Mouse (Mus musculus) forebrain, postnatal 0 days (tissue): ENCODE measurements around the gene Usp36. TPM values are rescaled to one million over a fixed set of nuclear protein-coding genes. Genes with fewer than 3 reads are reported as not detected.

Source experiments
- ATAC-seq: fragments of 200-750 bp; cut with Nextera tagmentation; 2 replicates; pipeline ENCODE4 v1.8.0; 2017; ENCODE audit warnings: mild to moderate bottlenecking, moderate library complexity
- DNase-seq: peaks from one replicate; pipeline ENCODE4 v3.0.0-alpha.2; 2015
- H3K27ac ChIP-seq: fragments of 300-500 bp; sonication (generic); 2 replicates; pipeline ENCODE4 v1.5.1; 2014; ENCODE audit warnings: low read depth, mild to moderate bottlenecking, antibody characterized with exemption, low read length, moderate library complexity, mixed read lengths
- H3K27me3 ChIP-seq: fragments of 300-500 bp; sonication (generic); 2 replicates; pipeline ENCODE4 v1.6.1; 2014; ENCODE audit warnings: mild to moderate bottlenecking, low read length, mixed read lengths; ENCODE audit not compliant: insufficient read depth
- H3K36me3 ChIP-seq: fragments of 300-500 bp; sonication (generic); 2 replicates; pipeline ENCODE4 v1.6.1; 2014; ENCODE audit warnings: mild to moderate bottlenecking, moderate library complexity; ENCODE audit not compliant: insufficient read depth
- H3K4me1 ChIP-seq: fragments of 300-500 bp; sonication (generic); 2 replicates; pipeline ENCODE4 v1.6.1; 2014; ENCODE audit warnings: antibody characterized with exemption; ENCODE audit not compliant: insufficient read depth
- H3K4me2 ChIP-seq: fragments of 300-500 bp; sonication (generic); 2 replicates; pipeline ENCODE4 v1.6.1; 2014; ENCODE audit warnings: low read depth, mild to moderate bottlenecking, moderate library complexity
- H3K4me3 ChIP-seq: fragments of 300-500 bp; sonication (generic); 2 replicates; pipeline ENCODE4 v1.5.1; 2014; ENCODE audit warnings: low read depth, low read length, mixed read lengths
- H3K9ac ChIP-seq: fragments of 300-500 bp; sonication (generic); 2 replicates; pipeline ENCODE4 v1.6.1; 2014; ENCODE audit warnings: mild to moderate bottlenecking
- H3K9me3 ChIP-seq: fragments of 300-500 bp; sonication (generic); 2 replicates; pipeline ENCODE4 v1.6.1; 2016; ENCODE audit warnings: low read length
- CTCF ChIP-seq: sonication (generic); IDR thresholded peaks from 2 replicates; pipeline ENCODE4 v1.5.1; 2016; ENCODE audit warnings: antibody characterized with exemption, control low read depth, low read depth
- WGBS: fragments of 180-500 bp; shearing (Covaris S2); extraction: QIAGEN DNeasy Blood & Tissue Kit; methylation state at CpG from one replicate; pipeline ENCODE4 v1.1.7; 2014; 5-methylcytosine and 5-hydroxymethylcytosine counted together
- polyA plus RNA-seq: library from polyadenylated mRNA; unstranded; fragments of >200 nt; fragmentation: Nextera tagmentation; extraction: Ambion mirVana; gene quantifications from 2 replicates; pipeline ENCODE4 v1.2.1, GENCODE M21; 2015
- total RNA-seq: library from RNA; depleted of rRNA; stranded (reverse); fragments of >200 nt; gene quantifications from 2 replicates; pipeline ENCODE4 v1.2.3, GENCODE M21; 2014; rRNA removed

Gene Usp36
- total RNA-seq (17.1 and 22.1 TPM in 2 replicates), polyA plus RNA-seq (6.7 and 9.5 TPM in 2 replicates)

- Histone ChIP-seq H3K27ac (peak within 1 kb of the TSS; percentile 89), H3K36me3 (peaks cover 24% of the 10 kb centered on the region), H3K9ac (peak within 1 kb of the TSS; percentile 84), H3K4me1 (peaks cover 4% of the 10 kb centered on the region; the same call in 1 of the 2 replicates), H3K4me3 (peak within 1 kb of the TSS; percentile 81), H3K9me3 (no peaks in the 10 kb centered on the region), H3K4me2 (peak within 1 kb of the TSS; percentile 66), H3K27me3 (no peaks in the 10 kb centered on the region)
- WGBS: 1% methylated on average over 68 of the region's 68 CpGs
- peak; percentile 99 for ATAC-seq
- TF ChIP-seq CTCF: no peak
- DNase-seq: peak; percentile 100
Observed at GRCm38 (mm10) chr11:118289999-118290889, at the start of gene Usp36. Gene Usp36 (minus strand): TSS chr11:118290244.

- no peak for TF ChIP-seq CTCF
- DNase-seq: no peak
- no peak for ATAC-seq
- H3K4me2 ChIP-seq: no peak overlapping the region
- no peaks in the 10 kb centered on the region for H3K9me3 ChIP-seq
- 77% methylated on average over 8 of the region's 8 CpGs for WGBS
- no peak overlapping the region for H3K27ac ChIP-seq
- no peak overlapping the region for H3K9ac ChIP-seq
- no peak overlapping the region for H3K4me3 ChIP-seq
- peaks cover 9% of the 10 kb centered on the region for H3K4me1 ChIP-seq
- no peaks in the 10 kb centered on the region for H3K27me3 ChIP-seq
- peaks cover 10% of the 10 kb centered on the region for H3K36me3 ChIP-seq
Observed at GRCm38 (mm10) chr11:118337491-118338168, 47.6 kb upstream of the Usp36 start.

GRCm38 (mm10) chr11:118333431-118333830 lies 43.4 kb upstream of the Usp36 start:
- no peak for TF ChIP-seq CTCF
- WGBS: 90% methylated on average over 17 of the region's 17 CpGs
- DNase-seq: no peak
- Histone ChIP-seq H3K4me2 (no peak overlapping the region), H3K9me3 (no peaks in the 10 kb centered on the region), H3K36me3 (peaks cover 10% of the 10 kb centered on the region), H3K27me3 (no peaks in the 10 kb centered on the region), H3K9ac (no peak overlapping the region), H3K27ac (no peak overlapping the region), H3K4me1 (peaks cover 2% of the 10 kb centered on the region; the same call in 1 of the 2 replicates), H3K4me3 (no peak overlapping the region)
- no peak for ATAC-seq

GRCm38 (mm10) chr11:118332376-118332775 lies 42.3 kb upstream of the Usp36 start:
- Histone ChIP-seq H3K4me1 (peaks cover 12% of the 10 kb centered on the region), H3K4me3 (no peak overlapping the region), H3K9ac (no peak overlapping the region), H3K9me3 (no peaks in the 10 kb centered on the region), H3K36me3 (peaks cover 10% of the 10 kb centered on the region), H3K27me3 (no peaks in the 10 kb centered on the region), H3K4me2 (no peak overlapping the region), H3K27ac (no peak overlapping the region)
- no peak for TF ChIP-seq CTCF
- ATAC-seq: no peak
- no peak for DNase-seq
- 92% methylated on average over 11 of the region's 11 CpGs for WGBS

GRCm38 (mm10) chr11:118330777-118331176 lies 40.7 kb upstream of the Usp36 start:
- Histone ChIP-seq H3K27ac (no peak overlapping the region), H3K9me3 (no peaks in the 10 kb centered on the region), H3K4me1 (peaks cover 25% of the 10 kb centered on the region), H3K4me2 (no peak overlapping the region), H3K27me3 (no peaks in the 10 kb centered on the region), H3K36me3 (peaks cover 10% of the 10 kb centered on the region), H3K9ac (no peak overlapping the region), H3K4me3 (no peak overlapping the region)
- DNase-seq (no peak), ATAC-seq (no peak)
- 85% methylated on average over 16 of the region's 16 CpGs for WGBS
- TF ChIP-seq CTCF: no peak

GRCm38 (mm10) chr11:118330361-118330760 lies 40.3 kb upstream of the Usp36 start:
- TF ChIP-seq CTCF: no peak
- H3K4me2 ChIP-seq: no peak overlapping the region
- ATAC-seq: no peak
- 93% methylated on average over 14 of the region's 14 CpGs for WGBS
- H3K27me3 ChIP-seq: no peaks in the 10 kb centered on the region
- H3K4me1 ChIP-seq: peaks cover 25% of the 10 kb centered on the region
- H3K36me3 ChIP-seq: peaks cover 10% of the 10 kb centered on the region
- H3K27ac ChIP-seq: no peak overlapping the region
- no peak overlapping the region for H3K9ac ChIP-seq
- H3K4me3 ChIP-seq: no peak overlapping the region
- no peak for DNase-seq
- H3K9me3 ChIP-seq: no peaks in the 10 kb centered on the region

- Histone ChIP-seq H3K27ac (no peak overlapping the region), H3K27me3 (no peaks in the 10 kb centered on the region), H3K9ac (no peak overlapping the region), H3K4me3 (no peak overlapping the region), H3K4me2 (no peak overlapping the region), H3K36me3 (peaks cover 10% of the 10 kb centered on the region), H3K9me3 (no peaks in the 10 kb centered on the region), H3K4me1 (peaks cover 25% of the 10 kb centered on the region)
- ATAC-seq: no peak
- WGBS: 91% methylated on average over 5 of the region's 5 CpGs
- TF ChIP-seq CTCF: no peak
- no peak for DNase-seq
Observed at GRCm38 (mm10) chr11:118328947-118329346, 38.9 kb upstream of the Usp36 start.
